Mouse (Mus musculus) megakaryocyte, embryonic 14.5 days (primary cell): ENCODE measurements around the gene Fgr.

Source experiments
- FLI1 ChIP-seq: IDR thresholded peaks from 2 replicates; pipeline ENCODE4 v1.6.1; 2012; ENCODE audit warnings: low read length, inconsistent platforms, mixed read lengths
- GATA1 ChIP-seq: IDR thresholded peaks from 3 replicates; pipeline ENCODE4 v1.6.1; 2012; ENCODE audit warnings: mixed read lengths, low read length, inconsistent platforms, borderline replicate concordance

- TF ChIP-seq GATA1 = no peak
- TF ChIP-seq FLI1 = no peak
These were observed 29.6 kb downstream of the Fgr start for GRCm38 (mm10) chr4:133003316-133004018.
